Mouse (Mus musculus): ENCODE measurements around the gene Rfpl4. TPM values are rescaled to one million over a fixed set of nuclear protein-coding genes. Genes with fewer than 3 reads are reported as not detected.

Gene Rfpl4
- polyA plus RNA-seq (2015; fragmentation: Illumina TruSeq; extraction: RNeasy Lipid Tissue Mini Kit (QIAGEN cat#74804); ENCODE audit: insufficient read depth, low read depth, low replicate concordance), result not detected

DNA sequence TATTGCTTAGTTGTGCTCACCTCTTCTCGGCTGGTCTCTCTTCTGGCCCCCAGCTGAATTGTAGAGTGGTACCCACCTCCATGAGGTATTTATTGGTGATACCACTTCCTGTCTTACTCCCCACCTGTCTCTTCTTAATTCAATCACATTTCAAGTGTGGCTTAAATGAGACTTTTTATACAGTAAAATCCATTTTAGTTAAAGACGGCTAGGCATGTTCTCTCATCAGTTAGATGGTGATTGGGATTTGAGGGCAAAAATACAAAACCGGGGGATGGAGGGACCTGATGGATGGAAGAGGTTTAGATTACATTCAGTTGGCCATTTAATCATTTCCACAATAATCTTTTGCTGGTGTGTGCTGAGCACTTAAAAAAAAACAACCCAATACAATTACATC is at the start of gene Rfpl4:
Gene Rfpl4, minus strand, starts transcription at position 101 of the 400 bp plus-strand sequence.

DNA sequence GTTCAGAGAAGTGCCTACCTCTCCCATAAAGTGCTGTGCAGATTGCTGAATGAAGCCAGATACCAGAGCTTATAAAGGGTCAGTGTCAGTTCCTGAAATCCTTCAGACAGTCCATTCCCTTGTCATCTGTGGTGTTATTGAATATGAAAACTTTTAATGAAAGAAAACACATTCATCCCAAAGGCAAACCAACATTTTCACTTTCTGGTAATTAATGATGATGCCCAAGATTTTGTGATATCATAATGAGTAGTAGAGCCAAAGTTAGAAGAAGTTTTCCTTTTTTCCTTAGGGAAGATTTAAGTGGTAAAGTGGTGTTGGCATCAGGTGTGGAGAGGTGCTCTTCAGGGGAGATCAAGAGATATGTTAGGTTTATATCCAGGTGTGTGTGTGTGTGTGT is 32.8 kb upstream of the Rfpl4 start, which contains the start of gene Vmn1r55:
Gene Vmn1r55, minus strand, starts transcription at position 101 of the 400 bp plus-strand sequence.

DNA sequence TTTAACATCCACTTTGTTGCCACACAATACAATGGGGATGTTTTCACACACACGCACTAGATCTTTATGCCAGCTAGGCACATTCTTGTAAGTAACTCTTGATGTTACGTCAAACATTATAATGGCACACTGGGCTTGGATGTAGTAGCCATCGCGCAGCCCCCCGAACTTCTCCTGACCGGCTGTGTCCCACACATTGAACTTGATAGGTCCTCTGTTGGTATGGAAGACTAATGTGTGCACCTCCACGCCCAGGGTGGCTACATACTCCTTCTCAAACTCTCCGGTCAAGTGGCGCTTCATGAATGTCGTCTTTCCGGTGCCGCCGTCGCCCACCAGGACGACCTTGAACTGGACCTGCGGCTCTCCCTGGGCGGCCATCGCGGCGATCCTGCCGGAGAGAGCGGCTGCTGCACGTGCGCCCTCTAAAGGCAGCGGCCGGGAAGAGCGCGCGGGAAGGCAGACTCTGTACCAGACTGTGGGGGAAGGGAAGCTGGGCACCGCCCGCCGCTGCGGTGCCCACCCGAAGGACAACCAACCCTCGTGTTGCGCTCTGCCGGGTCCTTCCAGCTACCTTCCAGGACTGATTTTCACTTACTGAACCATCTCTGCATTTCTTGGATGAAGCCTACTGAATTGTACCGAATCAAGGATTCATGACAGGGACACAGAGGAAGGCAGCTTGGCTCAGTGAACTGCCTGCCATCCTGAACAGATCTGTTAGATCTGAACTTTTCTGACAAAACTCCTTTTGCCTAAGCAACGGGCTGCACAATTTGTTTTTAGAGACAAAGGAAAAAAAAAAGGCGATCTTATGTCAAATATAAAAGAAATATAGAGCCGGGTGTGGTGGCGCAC is 9.0 kb upstream of the Rfpl4 start, which contains the start of gene Rasl2-9:
Gene Rasl2-9, minus strand, starts transcription at position 402 of the 858 bp plus-strand sequence.

DNA sequence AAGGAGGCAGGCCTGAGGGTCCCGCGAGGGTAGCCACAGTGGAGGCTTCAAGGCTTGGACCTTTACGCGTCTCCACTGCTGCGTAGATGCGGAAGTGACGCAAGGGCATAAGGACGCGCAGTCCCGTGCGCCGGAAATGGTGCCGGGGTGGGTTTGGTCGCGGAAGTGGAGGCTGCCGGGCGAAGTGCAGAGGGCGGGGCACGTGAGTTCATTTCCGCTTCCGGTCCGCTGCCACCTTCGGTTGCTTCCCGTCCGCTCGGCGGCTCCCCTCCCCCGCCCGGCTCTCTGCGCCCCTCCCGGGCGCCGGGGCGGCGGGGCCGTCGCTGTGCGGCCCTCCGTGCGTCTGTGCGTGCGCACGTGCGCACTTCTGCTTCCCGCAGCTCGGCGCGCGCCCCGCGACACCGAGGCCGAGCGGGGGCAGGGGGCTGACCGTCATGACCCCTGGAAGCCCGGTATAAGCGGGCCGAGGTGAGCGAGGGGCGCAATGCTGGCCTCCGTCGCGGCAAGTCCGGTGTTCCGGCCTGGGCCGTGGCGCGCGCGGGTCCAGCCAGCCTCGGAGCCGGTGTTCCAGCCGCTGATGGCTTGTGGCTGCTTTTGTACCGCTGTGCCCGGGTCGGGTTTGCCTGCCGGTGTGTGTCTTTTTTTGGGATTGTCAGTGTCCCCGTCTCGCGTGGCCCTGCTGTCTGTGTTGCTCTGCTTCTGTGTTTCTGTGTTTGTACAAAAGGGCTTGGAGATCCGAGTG is 36.6 kb downstream of the Rfpl4 start, which contains the start of gene Epn1:
Gene Epn1, plus strand, starts transcription at position 226 of the 742 bp plus-strand sequence.

DNA sequence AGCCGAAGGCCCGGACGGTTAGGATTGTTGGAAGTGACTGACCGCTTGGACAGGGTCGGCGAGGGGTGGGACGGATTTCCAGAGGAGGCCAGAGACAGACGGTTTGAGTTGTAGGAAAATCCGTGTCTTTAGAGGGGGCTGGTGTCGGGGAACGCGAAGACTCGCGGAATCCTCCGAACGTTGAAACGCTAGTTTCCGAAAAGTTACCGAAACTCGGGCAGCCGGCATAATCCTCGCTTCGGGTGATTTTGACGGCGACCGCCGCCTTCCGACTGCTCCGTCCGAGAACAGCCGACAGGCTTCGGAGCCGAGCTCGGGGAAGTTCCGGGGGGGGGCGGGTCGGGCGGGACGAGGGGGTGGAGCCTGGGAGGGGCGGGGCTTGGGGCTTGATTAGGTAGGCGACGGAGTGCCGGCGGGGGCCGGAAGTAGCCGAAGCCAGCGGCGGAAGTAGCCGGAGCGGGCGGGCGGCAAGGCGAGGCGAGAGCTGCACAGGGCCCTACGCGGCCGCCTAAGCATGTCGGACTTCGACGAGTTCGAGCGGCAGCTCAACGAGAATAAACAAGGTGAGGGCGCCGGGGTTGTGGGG is 54.9 kb downstream of the Rfpl4 start, which contains the start of gene U2af2:
Gene U2af2, plus strand, starts transcription at position 370 of the 586 bp plus-strand sequence.

Other genes with a start within 250 kb of the Rfpl4 start
- 12.2 TPM for gene Isoc2b, start 246.7 kb downstream of the Rfpl4 start, polyA plus RNA-seq (2015; fragmentation: Illumina TruSeq; extraction: RNeasy Lipid Tissue Mini Kit (QIAGEN cat#74804); ENCODE audit: insufficient read depth, low read depth, low replicate concordance)
- gene Isoc2a, start 239.8 kb downstream of the Rfpl4 start, polyA plus RNA-seq (2015; fragmentation: Illumina TruSeq; extraction: RNeasy Lipid Tissue Mini Kit (QIAGEN cat#74804); ENCODE audit: insufficient read depth, low read depth, low replicate concordance), result 9.6 TPM
- not detected for gene Gm36210, start 210.4 kb downstream of the Rfpl4 start, polyA plus RNA-seq (2015; fragmentation: Illumina TruSeq; extraction: RNeasy Lipid Tissue Mini Kit (QIAGEN cat#74804); ENCODE audit: insufficient read depth, low read depth, low replicate concordance)
- 1.4 TPM for gene Zfp628, start 201.7 kb downstream of the Rfpl4 start, polyA plus RNA-seq (2015; fragmentation: Illumina TruSeq; extraction: RNeasy Lipid Tissue Mini Kit (QIAGEN cat#74804); ENCODE audit: insufficient read depth, low read depth, low replicate concordance)
- gene Nat14, start 194.9 kb downstream of the Rfpl4 start, polyA plus RNA-seq (2015; fragmentation: Illumina TruSeq; extraction: RNeasy Lipid Tissue Mini Kit (QIAGEN cat#74804); ENCODE audit: insufficient read depth, low read depth, low replicate concordance), result 4.6 TPM
- gene Ssc5d, start 191.2 kb downstream of the Rfpl4 start, polyA plus RNA-seq (2015; fragmentation: Illumina TruSeq; extraction: RNeasy Lipid Tissue Mini Kit (QIAGEN cat#74804); ENCODE audit: insufficient read depth, low read depth, low replicate concordance), result 1.2 TPM
- gene Sbk2, start 152.5 kb downstream of the Rfpl4 start, polyA plus RNA-seq (2015; fragmentation: Illumina TruSeq; extraction: RNeasy Lipid Tissue Mini Kit (QIAGEN cat#74804); ENCODE audit: insufficient read depth, low read depth, low replicate concordance), result not detected
- not detected for gene Sbk3, start 145.8 kb downstream of the Rfpl4 start, polyA plus RNA-seq (2015; fragmentation: Illumina TruSeq; extraction: RNeasy Lipid Tissue Mini Kit (QIAGEN cat#74804); ENCODE audit: insufficient read depth, low read depth, low replicate concordance)
- 41.7 TPM for gene Zfp579, start 120.8 kb downstream of the Rfpl4 start, polyA plus RNA-seq (2015; fragmentation: Illumina TruSeq; extraction: RNeasy Lipid Tissue Mini Kit (QIAGEN cat#74804); ENCODE audit: insufficient read depth, low read depth, low replicate concordance)
- 7.4 TPM for gene Zfp524, start 102.5 kb downstream of the Rfpl4 start, polyA plus RNA-seq (2015; fragmentation: Illumina TruSeq; extraction: RNeasy Lipid Tissue Mini Kit (QIAGEN cat#74804); ENCODE audit: insufficient read depth, low read depth, low replicate concordance)
- 6.8 TPM for gene Fiz1, start 102.3 kb downstream of the Rfpl4 start, polyA plus RNA-seq (2015; fragmentation: Illumina TruSeq; extraction: RNeasy Lipid Tissue Mini Kit (QIAGEN cat#74804); ENCODE audit: insufficient read depth, low read depth, low replicate concordance)
- gene Gm44973, start 101.5 kb downstream of the Rfpl4 start, polyA plus RNA-seq (2015; fragmentation: Illumina TruSeq; extraction: RNeasy Lipid Tissue Mini Kit (QIAGEN cat#74804); ENCODE audit: insufficient read depth, low read depth, low replicate concordance), result not detected
- 5.3 TPM for gene Zfp865, start 96.6 kb downstream of the Rfpl4 start, polyA plus RNA-seq (2015; fragmentation: Illumina TruSeq; extraction: RNeasy Lipid Tissue Mini Kit (QIAGEN cat#74804); ENCODE audit: insufficient read depth, low read depth, low replicate concordance)
- gene Ccdc106, start 96.4 kb downstream of the Rfpl4 start, polyA plus RNA-seq (2015; fragmentation: Illumina TruSeq; extraction: RNeasy Lipid Tissue Mini Kit (QIAGEN cat#74804); ENCODE audit: insufficient read depth, low read depth, low replicate concordance), result not detected
- gene 4632433K11Rik, start 82.8 kb downstream of the Rfpl4 start, polyA plus RNA-seq (2015; fragmentation: Illumina TruSeq; extraction: RNeasy Lipid Tissue Mini Kit (QIAGEN cat#74804); ENCODE audit: insufficient read depth, low read depth, low replicate concordance), result not detected
- 0.63 TPM for gene Zfp784, start 78.5 kb downstream of the Rfpl4 start, polyA plus RNA-seq (2015; fragmentation: Illumina TruSeq; extraction: RNeasy Lipid Tissue Mini Kit (QIAGEN cat#74804); ENCODE audit: insufficient read depth, low read depth, low replicate concordance)
- gene Zfp580, start 65.4 kb downstream of the Rfpl4 start, polyA plus RNA-seq (2015; fragmentation: Illumina TruSeq; extraction: RNeasy Lipid Tissue Mini Kit (QIAGEN cat#74804); ENCODE audit: insufficient read depth, low read depth, low replicate concordance), result 2.1 TPM
- gene U2af2, start 54.8 kb downstream of the Rfpl4 start, polyA plus RNA-seq (2015; fragmentation: Illumina TruSeq; extraction: RNeasy Lipid Tissue Mini Kit (QIAGEN cat#74804); ENCODE audit: insufficient read depth, low read depth, low replicate concordance), result 46.4 TPM
- gene Epn1, start 36.7 kb downstream of the Rfpl4 start, polyA plus RNA-seq (2015; fragmentation: Illumina TruSeq; extraction: RNeasy Lipid Tissue Mini Kit (QIAGEN cat#74804); ENCODE audit: insufficient read depth, low read depth, low replicate concordance), result 53.1 TPM
- gene Rasl2-9, start 9.0 kb upstream of the Rfpl4 start, polyA plus RNA-seq (2015; fragmentation: Illumina TruSeq; extraction: RNeasy Lipid Tissue Mini Kit (QIAGEN cat#74804); ENCODE audit: insufficient read depth, low read depth, low replicate concordance), result not detected
- not detected for gene Vmn1r55, start 32.7 kb upstream of the Rfpl4 start, polyA plus RNA-seq (2015; fragmentation: Illumina TruSeq; extraction: RNeasy Lipid Tissue Mini Kit (QIAGEN cat#74804); ENCODE audit: insufficient read depth, low read depth, low replicate concordance)
- not detected for gene Vmn1r56, start 79.8 kb upstream of the Rfpl4 start, polyA plus RNA-seq (2015; fragmentation: Illumina TruSeq; extraction: RNeasy Lipid Tissue Mini Kit (QIAGEN cat#74804); ENCODE audit: insufficient read depth, low read depth, low replicate concordance)
- gene Vmn1r57, start 101.5 kb upstream of the Rfpl4 start, polyA plus RNA-seq (2015; fragmentation: Illumina TruSeq; extraction: RNeasy Lipid Tissue Mini Kit (QIAGEN cat#74804); ENCODE audit: insufficient read depth, low read depth, low replicate concordance), result not detected
- not detected for gene Gm5065, start 233.6 kb upstream of the Rfpl4 start, polyA plus RNA-seq (2015; fragmentation: Illumina TruSeq; extraction: RNeasy Lipid Tissue Mini Kit (QIAGEN cat#74804); ENCODE audit: insufficient read depth, low read depth, low replicate concordance)
- not detected for gene Nlrp2, start 234.1 kb upstream of the Rfpl4 start, polyA plus RNA-seq (2015; fragmentation: Illumina TruSeq; extraction: RNeasy Lipid Tissue Mini Kit (QIAGEN cat#74804); ENCODE audit: insufficient read depth, low read depth, low replicate concordance)

Data from pancreas, adult 10 weeks (tissue).